Mouse (Mus musculus) E14TG2a.4 (cell line): ENCODE results near the gene 9930022D16Rik.

Experiments
- H3K27me3 ChIP-seq: 2 replicates; pipeline ENCODE4 v1.6.1; 2014; ENCODE audit warnings: low read length, control low read depth; ENCODE audit not compliant: insufficient read depth
- H3K36me3 ChIP-seq: 2 replicates; pipeline ENCODE4 v1.6.1; 2014; ENCODE audit warnings: low read length, control low read depth; ENCODE audit not compliant: insufficient read depth
- H3K4me1 ChIP-seq: replicated peaks from 2 replicates; pipeline ENCODE4 v1.6.1; 2014; ENCODE audit warnings: low read depth, low read length, control low read depth
- H3K4me3 ChIP-seq: replicated peaks from 2 replicates; pipeline ENCODE4 v1.5.1; 2014; ENCODE audit warnings: mild to moderate bottlenecking, low read length
- H3K9me3 ChIP-seq: 2 replicates; pipeline ENCODE4 v1.6.1; 2014; ENCODE audit warnings: low read length, control low read depth
- CTCF ChIP-seq: conservative IDR thresholded peaks from 2 replicates; pipeline ENCODE4 v1.5.1; 2014; ENCODE audit warnings: low read length
- NANOG ChIP-seq: IDR thresholded peaks from 2 replicates; pipeline ENCODE4 v1.6.1; 2014; ENCODE audit warnings: borderline replicate concordance, low read length, mixed read lengths
- POU5F1 ChIP-seq: IDR thresholded peaks from 2 replicates; pipeline ENCODE4 v1.6.1; 2014; ENCODE audit warnings: low read length, borderline replicate concordance

Gene 9930022D16Rik

DNA sequence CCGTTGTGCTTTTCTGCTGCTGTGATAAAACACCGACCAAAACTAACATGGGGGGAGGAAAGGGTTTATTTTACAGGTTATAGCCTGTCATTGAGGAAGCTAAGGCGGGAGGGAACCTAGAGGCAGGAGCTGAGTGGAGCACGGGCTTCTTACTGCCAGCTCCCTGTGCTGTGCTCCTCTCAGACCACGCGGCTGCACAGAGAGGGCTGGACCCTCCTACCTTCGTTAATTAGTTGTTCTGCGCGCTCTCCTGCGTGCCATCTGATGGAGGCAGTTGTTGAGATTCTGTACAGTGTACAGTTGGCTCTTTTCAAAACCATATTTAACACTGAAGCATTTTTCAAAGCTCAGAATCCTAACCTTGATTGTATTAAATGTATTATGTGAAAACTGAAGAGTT lies 36.2 kb upstream of the 9930022D16Rik start:
- no peak overlapping the region for H3K4me3 ChIP-seq
- H3K36me3 ChIP-seq, result peaks cover 29% of the 10 kb centered on the region; the same call in 1 of the 2 replicates
- TF ChIP-seq POU5F1 (no peak), CTCF (no peak), NANOG (no peak)
- H3K4me1 ChIP-seq, result peaks cover 54% of the 10 kb centered on the region
- no peaks in the 10 kb centered on the region for H3K27me3 ChIP-seq
- no peaks in the 10 kb centered on the region for H3K9me3 ChIP-seq

DNA sequence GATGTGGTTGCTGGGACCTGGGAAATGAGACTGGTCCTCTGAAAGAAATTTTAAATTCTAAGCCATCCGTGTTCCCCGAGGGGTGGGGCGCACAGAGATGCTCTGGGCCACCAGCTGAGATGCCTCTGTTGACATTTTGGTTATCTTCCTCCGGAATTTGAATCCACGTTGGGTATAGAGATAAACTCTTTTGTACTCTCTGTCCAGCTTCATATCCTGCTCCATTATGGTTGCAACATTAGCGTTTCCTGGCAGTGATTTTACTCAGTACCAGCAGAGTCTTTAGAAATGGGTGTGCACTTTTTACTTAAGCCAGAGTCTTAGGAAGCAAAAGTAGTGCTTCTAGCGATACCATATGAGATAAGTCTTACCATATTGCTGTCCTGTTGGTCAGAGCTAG lies 35.7 kb upstream of the 9930022D16Rik start:
- H3K9me3 ChIP-seq, result no peaks in the 10 kb centered on the region
- no peaks in the 10 kb centered on the region for H3K27me3 ChIP-seq
- no peak overlapping the region for H3K4me3 ChIP-seq
- peaks cover 29% of the 10 kb centered on the region; the same call in 1 of the 2 replicates for H3K36me3 ChIP-seq
- peaks cover 51% of the 10 kb centered on the region for H3K4me1 ChIP-seq
- no peak for TF ChIP-seq CTCF
- TF ChIP-seq POU5F1, result no peak
- no peak for TF ChIP-seq NANOG

DNA sequence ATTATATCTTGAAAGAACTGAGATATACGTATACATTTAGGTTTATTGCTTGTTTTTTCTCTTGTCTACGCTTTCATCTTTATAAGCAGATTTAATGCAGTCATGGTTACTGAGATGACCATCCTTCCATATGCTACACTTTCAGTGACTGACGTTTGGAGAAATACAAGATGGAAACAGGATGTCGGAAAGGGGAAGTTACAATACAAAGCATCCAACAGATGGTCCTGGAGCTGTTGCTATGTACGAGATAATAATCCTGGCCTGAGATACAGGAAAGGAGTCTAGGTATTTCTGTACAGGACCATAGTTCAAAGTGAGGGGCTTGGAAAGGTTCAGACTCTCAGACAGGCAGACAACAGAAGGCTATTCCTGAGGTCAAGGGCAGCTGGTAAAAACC lies 33.1 kb upstream of the 9930022D16Rik start:
- Histone ChIP-seq H3K9me3 (no peaks in the 10 kb centered on the region), H3K36me3 (peaks cover 28% of the 10 kb centered on the region; the same call in 1 of the 2 replicates), H3K27me3 (no peaks in the 10 kb centered on the region), H3K4me1 (peaks cover 40% of the 10 kb centered on the region), H3K4me3 (no peak overlapping the region)
- TF ChIP-seq NANOG (no peak), CTCF (no peak), POU5F1 (no peak)

DNA sequence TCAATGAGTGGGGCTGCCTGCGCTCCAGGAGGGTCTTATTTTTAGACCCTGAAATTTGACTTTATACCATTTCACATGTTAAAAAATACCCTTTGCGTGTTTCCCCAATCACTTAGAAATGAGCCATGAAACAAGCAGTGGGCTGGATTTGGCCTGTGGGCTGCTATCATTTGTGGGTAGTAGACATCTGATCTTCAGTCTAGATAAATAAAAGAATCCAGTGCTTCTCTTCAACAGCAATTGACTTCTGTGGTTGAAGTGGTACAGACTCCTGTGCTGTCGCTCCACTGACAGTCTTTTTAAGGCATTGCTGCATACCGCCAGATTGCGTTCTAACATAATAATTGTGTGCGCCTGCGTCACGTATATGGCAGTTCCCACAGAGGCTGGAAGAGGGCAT lies 28.4 kb upstream of the 9930022D16Rik start:
- H3K9me3 ChIP-seq, result no peaks in the 10 kb centered on the region
- TF ChIP-seq CTCF (no peak), POU5F1 (no peak), NANOG (no peak)
- no peak overlapping the region for H3K4me3 ChIP-seq
- peaks cover 32% of the 10 kb centered on the region for H3K4me1 ChIP-seq
- H3K36me3 ChIP-seq, result peaks cover 28% of the 10 kb centered on the region
- no peaks in the 10 kb centered on the region for H3K27me3 ChIP-seq

DNA sequence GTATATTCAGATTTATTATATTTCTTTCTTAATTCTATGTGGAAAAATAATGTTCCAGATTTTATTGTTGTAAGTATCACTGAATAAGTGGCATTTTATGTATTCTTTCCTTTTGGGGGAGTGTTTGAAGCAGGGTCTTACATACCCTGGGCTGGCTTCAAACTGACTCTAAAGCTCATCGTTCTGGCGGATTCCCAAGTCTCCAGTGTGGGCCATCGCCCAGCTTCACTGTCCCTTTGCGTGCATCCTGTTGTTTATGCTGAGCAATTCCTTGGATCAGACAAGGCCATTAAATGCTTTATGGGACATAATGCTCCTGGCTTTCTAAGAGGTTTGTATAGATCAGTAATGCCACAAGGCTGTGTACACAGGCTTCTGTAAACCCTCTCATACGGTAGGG lies 24.7 kb upstream of the 9930022D16Rik start:
- H3K36me3 ChIP-seq, result peaks cover 36% of the 10 kb centered on the region
- no peaks in the 10 kb centered on the region for H3K27me3 ChIP-seq
- TF ChIP-seq NANOG, result no peak
- TF ChIP-seq POU5F1, result no peak
- TF ChIP-seq CTCF, result no peak
- H3K4me3 ChIP-seq, result no peak overlapping the region
- H3K9me3 ChIP-seq, result no peaks in the 10 kb centered on the region
- peaks cover 40% of the 10 kb centered on the region for H3K4me1 ChIP-seq

DNA sequence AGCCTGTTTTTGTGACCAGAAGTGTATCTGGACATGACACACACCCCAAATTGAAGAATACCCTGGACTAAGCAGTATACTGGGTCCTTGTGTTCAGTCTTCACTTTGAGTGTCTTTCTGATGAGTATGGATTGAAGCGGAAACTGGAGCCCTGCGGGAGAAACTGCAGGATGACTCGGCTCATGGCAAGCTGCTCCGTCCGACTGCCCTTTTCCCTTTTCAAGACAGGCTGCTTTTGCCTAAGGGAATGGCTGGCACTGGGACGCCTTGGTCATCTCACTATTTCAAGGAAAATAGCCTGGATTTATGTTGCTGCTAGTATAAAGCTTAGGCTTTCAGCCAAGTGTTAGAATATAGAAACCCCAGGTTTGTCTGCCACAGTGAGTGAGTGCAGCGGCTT lies 22.5 kb upstream of the 9930022D16Rik start:
- no peaks in the 10 kb centered on the region for H3K27me3 ChIP-seq
- no peaks in the 10 kb centered on the region for H3K9me3 ChIP-seq
- H3K4me1 ChIP-seq, result peaks cover 36% of the 10 kb centered on the region
- H3K4me3 ChIP-seq, result no peak overlapping the region
- peaks cover 47% of the 10 kb centered on the region for H3K36me3 ChIP-seq
- TF ChIP-seq NANOG, result no peak
- no peak for TF ChIP-seq CTCF
- no peak for TF ChIP-seq POU5F1

DNA sequence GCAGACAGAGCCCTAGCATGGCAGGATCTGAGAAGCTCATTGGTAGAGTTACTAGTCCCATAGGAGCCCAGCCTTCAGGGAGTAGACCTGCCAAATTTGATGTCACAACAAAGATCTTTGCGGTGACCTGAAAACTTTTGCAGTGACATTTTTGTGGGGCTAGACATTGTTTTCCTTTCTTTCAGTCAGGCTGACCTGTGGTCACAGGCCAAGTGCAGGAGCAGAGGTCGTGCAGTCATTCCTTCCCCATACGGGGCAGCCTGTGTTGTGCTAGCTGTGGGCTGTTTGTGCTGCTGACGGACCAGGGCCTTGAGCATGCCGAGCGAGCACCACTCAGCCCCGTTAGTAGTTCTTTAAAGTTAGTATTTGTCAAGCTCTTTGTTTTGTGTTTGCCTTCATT lies 22.0 kb upstream of the 9930022D16Rik start:
- Histone ChIP-seq H3K9me3 (no peaks in the 10 kb centered on the region), H3K36me3 (peaks cover 53% of the 10 kb centered on the region), H3K4me3 (no peak overlapping the region), H3K27me3 (no peaks in the 10 kb centered on the region), H3K4me1 (peaks cover 33% of the 10 kb centered on the region)
- TF ChIP-seq POU5F1, result no peak
- no peak for TF ChIP-seq CTCF
- TF ChIP-seq NANOG, result no peak

DNA sequence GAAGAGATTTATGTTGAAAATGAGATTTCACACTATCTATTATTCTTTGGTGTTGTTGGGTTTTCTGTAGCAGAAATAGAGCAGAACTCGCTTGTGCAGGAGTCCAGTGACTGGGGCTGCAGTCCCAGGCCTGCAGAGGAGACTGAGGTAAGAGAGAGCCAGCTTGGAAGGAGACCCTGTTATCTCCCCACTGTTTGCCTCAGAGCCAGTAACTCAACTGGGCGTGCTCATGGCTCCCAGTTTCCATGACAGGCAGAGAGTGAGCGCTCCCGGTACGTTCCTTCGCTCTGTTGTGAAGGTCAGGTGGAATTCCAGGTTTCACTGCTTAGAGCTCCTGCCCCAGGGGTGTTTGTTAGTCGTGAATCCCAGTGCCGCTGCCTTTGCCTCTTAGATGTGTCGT lies 21.1 kb upstream of the 9930022D16Rik start:
- no peak overlapping the region for H3K4me3 ChIP-seq
- no peaks in the 10 kb centered on the region for H3K27me3 ChIP-seq
- peaks cover 61% of the 10 kb centered on the region for H3K36me3 ChIP-seq
- TF ChIP-seq CTCF (no peak), POU5F1 (no peak), NANOG (no peak)
- H3K9me3 ChIP-seq, result no peaks in the 10 kb centered on the region
- peaks cover 31% of the 10 kb centered on the region for H3K4me1 ChIP-seq

DNA sequence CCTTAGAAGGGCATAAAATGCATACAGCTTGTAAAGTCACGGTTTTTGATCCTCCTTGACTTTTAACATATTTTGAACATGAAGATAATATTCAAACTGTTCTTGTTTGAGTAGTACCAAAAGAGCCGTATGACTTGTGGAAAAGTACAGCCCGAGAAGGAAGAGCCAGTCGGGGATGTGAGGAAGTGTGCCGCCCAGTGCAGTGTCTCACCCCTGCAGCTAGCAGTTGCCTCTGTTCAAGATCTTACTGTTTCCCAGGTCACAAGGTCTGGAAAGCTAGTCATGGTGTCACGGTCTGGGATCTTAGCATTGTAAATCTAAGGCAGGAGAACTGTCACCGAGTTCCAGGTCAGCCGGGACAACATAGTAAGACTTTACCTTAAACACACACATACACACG lies 19.0 kb upstream of the 9930022D16Rik start:
- H3K9me3 ChIP-seq, result no peaks in the 10 kb centered on the region
- peaks cover 19% of the 10 kb centered on the region for H3K4me1 ChIP-seq
- no peaks in the 10 kb centered on the region for H3K27me3 ChIP-seq
- H3K4me3 ChIP-seq, result no peak overlapping the region
- peaks cover 72% of the 10 kb centered on the region for H3K36me3 ChIP-seq
- TF ChIP-seq NANOG, result no peak
